Mouse (Mus musculus) urinary bladder, postnatal 14 days (tissue): ENCODE results near the gene Nfib.

Experiments
- DNase-seq: peaks from one replicate; pipeline ENCODE4 v3.0.0; 2021; ENCODE audit warnings: low spot score

The Nfib gene

DNA sequence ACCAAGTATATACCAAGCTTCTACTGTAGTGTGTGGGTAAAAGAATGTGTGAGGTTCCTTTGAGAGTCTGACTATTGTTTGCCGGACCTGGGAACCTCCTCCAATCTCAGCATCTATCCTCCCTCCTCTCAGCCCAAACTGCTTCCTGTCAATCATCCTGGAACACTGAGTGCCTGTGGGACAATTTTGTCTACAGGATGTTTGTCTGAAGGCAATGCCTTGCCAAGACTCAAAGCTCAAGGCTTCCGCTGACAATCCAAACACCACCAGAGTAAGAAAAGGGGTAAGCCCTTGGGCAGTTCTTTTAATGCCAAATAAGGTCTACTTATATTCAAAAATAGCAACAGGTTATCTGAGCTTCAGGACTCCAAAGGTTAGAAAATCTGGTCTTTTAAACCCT, 459.3 kb downstream of the Nfib start:
- DNase-seq: no peak
